Mouse (Mus musculus): Measurements from ENCODE around the gene Rai2. TPM values are rescaled to one million over a fixed set of nuclear protein-coding genes. Genes with fewer than 3 reads are reported as not detected.
"Not testable (repeated sequence)": the region's sequence is repeated elsewhere in the genome, so short reads cannot be mapped to it uniquely, and the experiment has no call there.

Rai2 gene
- polyA plus RNA-seq, 2 experiments: 0.25 to 0.37 TPM

DNA sequence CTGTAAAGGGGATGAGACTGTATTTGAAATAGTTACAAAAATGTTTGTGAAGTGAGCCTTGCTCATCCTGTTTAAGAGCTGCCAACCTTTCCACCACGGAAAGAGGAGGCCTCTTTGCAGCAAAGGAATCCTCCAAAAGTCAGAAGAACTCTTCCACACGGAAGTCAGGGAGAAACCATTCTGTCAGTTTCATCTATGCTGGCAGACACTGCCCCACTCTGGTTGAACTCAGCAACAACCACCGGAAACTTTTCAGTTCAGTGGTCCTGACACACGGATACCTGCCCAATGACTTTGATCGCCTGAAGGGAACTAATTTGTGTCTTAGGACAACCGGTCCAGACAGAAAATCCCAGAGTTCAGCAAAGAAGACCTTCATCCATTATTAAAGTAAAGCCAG is 73.3 kb downstream of the Rai2 start:
- H3K27ac ChIP-seq: no peak overlapping the region
- H3K9ac ChIP-seq (replicated peaks): no peak overlapping the region
- WGBS (ENCODE audit: insufficient replicate concordance): 20% methylated on average over 6 of the region's 6 CpGs
- H3K27me3 ChIP-seq (ENCODE audit: control insufficient read depth, insufficient read depth, low read length): no peaks in the 10 kb centered on the region
- no peaks in the 10 kb centered on the region for H3K9me3 ChIP-seq (ENCODE audit: control insufficient read depth, low read length)
- TF ChIP-seq CTCF (IDR thresholded peaks at IDR 0.05; ENCODE audit: low read depth): 0 out of 2 replicates have a peak, but pooled peaks have one; percentile 15
- TF ChIP-seq EP300 (IDR thresholded peaks at IDR 0.05; ENCODE audit: low read depth): no peak
- no peaks in the 10 kb centered on the region for H3K36me3 ChIP-seq (replicated peaks; ENCODE audit: control insufficient read depth, insufficient read depth, low read depth)
- H3K4me1 ChIP-seq (replicated peaks; ENCODE audit: control insufficient read depth in 2 of 2, insufficient read depth in 2 of 2, low read length in 1 of 2): no peaks in the 10 kb centered on the region
- H3K4me2 ChIP-seq (ENCODE audit: low read depth): no peak overlapping the region
- ATAC-seq (ENCODE audit: insufficient read depth): no peak
- no peak overlapping the region for H3K4me3 ChIP-seq (ENCODE audit: insufficient read depth in 1 of 2, low read depth in 2 of 2, low read length in 2 of 2)
- no peak for DNase-seq (ENCODE audit: low read depth in 3 of 3, low spot score in 3 of 3)

DNA sequence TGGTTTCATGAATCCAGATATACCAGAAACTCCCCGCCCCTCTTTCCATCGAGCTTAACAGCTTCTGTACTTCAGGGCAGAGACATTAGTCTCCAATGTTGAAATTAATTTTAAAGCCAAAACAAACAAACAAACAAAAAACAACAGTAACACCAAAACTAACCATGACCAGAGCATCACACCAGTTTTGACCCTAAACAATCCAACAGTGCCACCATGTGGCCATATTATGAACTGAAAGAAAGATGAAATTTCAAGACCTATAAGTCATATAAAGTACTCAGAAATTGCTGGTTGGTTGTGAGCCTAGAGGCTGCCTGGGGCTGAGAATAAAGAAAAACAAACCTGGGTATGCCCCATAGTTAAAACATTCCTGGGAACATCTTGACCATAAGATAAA is 109.3 kb downstream of the Rai2 start:
- WGBS (ENCODE audit: insufficient replicate concordance): 23% methylated on average over 2 of the region's 2 CpGs
- not testable (repeated sequence) for H3K27me3 ChIP-seq (ENCODE audit: control insufficient read depth, insufficient read depth, low read length); H3K9me3 ChIP-seq (ENCODE audit: control insufficient read depth, low read length); ATAC-seq (ENCODE audit: insufficient read depth); H3K9ac ChIP-seq (replicated peaks); H3K27ac ChIP-seq; H3K4me3 ChIP-seq (ENCODE audit: insufficient read depth in 1 of 2, low read depth in 2 of 2, low read length in 2 of 2); H3K36me3 ChIP-seq (replicated peaks; ENCODE audit: control insufficient read depth, insufficient read depth, low read depth); H3K4me1 ChIP-seq (replicated peaks; ENCODE audit: control insufficient read depth in 2 of 2, insufficient read depth in 2 of 2, low read length in 1 of 2); H3K4me2 ChIP-seq (ENCODE audit: low read depth)
- TF ChIP-seq CTCF (IDR thresholded peaks at IDR 0.05; ENCODE audit: low read depth): peak; percentile 52; the same call in 1 of the 2 replicates
- DNase-seq (ENCODE audit: low read depth in 3 of 3, low spot score in 3 of 3): peak in 2 of 3 experiments; percentile 1 to 14

All from liver, embryonic 14.5 days (tissue).